Mouse (Mus musculus) forebrain, embryonic 13.5 days (tissue): ENCODE data around the gene Immp2l. TPM values are rescaled to one million over a fixed set of nuclear protein-coding genes. Genes with fewer than 3 reads are reported as not detected.

Experiments used
- ATAC-seq: fragments of 200-750 bp; cut with Nextera tagmentation; 2 replicates; pipeline ENCODE4 v1.8.0; 2017
- H3K27ac ChIP-seq: fragments of 300-500 bp; sonication (generic); 2 replicates; pipeline ENCODE4 v1.5.1; 2015; ENCODE audit warnings: inconsistent platforms, mild to moderate bottlenecking, moderate library complexity
- H3K27me3 ChIP-seq: fragments of 300-500 bp; sonication (generic); 2 replicates; pipeline ENCODE4 v1.6.1; 2015; ENCODE audit warnings: mild to moderate bottlenecking, inconsistent platforms
- H3K36me3 ChIP-seq: fragments of 300-500 bp; sonication (generic); 2 replicates; pipeline ENCODE4 v1.6.1; 2015; ENCODE audit warnings: mild to moderate bottlenecking, inconsistent platforms; ENCODE audit not compliant: poor library complexity, severe bottlenecking
- H3K4me1 ChIP-seq: fragments of 300-500 bp; sonication (generic); 2 replicates; pipeline ENCODE4 v1.6.1; 2015; ENCODE audit warnings: inconsistent platforms
- H3K4me2 ChIP-seq: fragments of 300-500 bp; sonication (generic); 2 replicates; pipeline ENCODE4 v1.6.1; 2015; ENCODE audit warnings: inconsistent platforms, mild to moderate bottlenecking, moderate library complexity
- H3K4me3 ChIP-seq: fragments of 300-500 bp; sonication (generic); 2 replicates; pipeline ENCODE4 v1.5.1; 2015; ENCODE audit warnings: mild to moderate bottlenecking, inconsistent platforms
- H3K9ac ChIP-seq: fragments of 300-500 bp; sonication (generic); 2 replicates; pipeline ENCODE4 v1.6.1; 2015; ENCODE audit warnings: mild to moderate bottlenecking, inconsistent platforms
- H3K9me3 ChIP-seq: fragments of 300-500 bp; sonication (generic); replicated peaks from 2 replicates; pipeline ENCODE4 v1.6.1; 2016; ENCODE audit warnings: inconsistent platforms
- WGBS: fragments of 180-500 bp; shearing (Covaris S2); methylation state at CpG from one replicate; pipeline ENCODE4 v1.1.7; 2015; 5-methylcytosine and 5-hydroxymethylcytosine counted together
- polyA plus RNA-seq: library from polyadenylated mRNA; unstranded; fragments of >200 nt; fragmentation: Nextera tagmentation; extraction: Ambion mirVana; gene quantifications from 2 replicates; pipeline ENCODE4 v1.2.1, GENCODE M21; 2015

Gene Immp2l
- polyA plus RNA-seq, 1 experiment from 2014 or later, result 5.3 TPM

GRCm38 (mm10) chr12:41215186-41215585, 191.3 kb downstream of the Immp2l start:
- Histone ChIP-seq H3K4me2 (no peak overlapping the region), H3K36me3 (no peaks in the 10 kb centered on the region), H3K27me3 (no peaks in the 10 kb centered on the region), H3K4me3 (no peak overlapping the region), H3K27ac (no peak overlapping the region), H3K4me1 (no peaks in the 10 kb centered on the region), H3K9ac (no peak overlapping the region), H3K9me3 (no peaks in the 10 kb centered on the region)
- no peak for ATAC-seq
- WGBS, result 72% methylated on average over 1 of the region's 1 CpGs

GRCm38 (mm10) chr12:41221893-41222292, 198.0 kb downstream of the Immp2l start:
- Histone ChIP-seq H3K4me2 (no peak overlapping the region), H3K9ac (no peak overlapping the region), H3K4me3 (no peak overlapping the region), H3K27me3 (no peaks in the 10 kb centered on the region), H3K27ac (no peak overlapping the region), H3K36me3 (no peaks in the 10 kb centered on the region), H3K9me3 (no peaks in the 10 kb centered on the region), H3K4me1 (no peaks in the 10 kb centered on the region)
- 75% methylated on average over 3 of the region's 3 CpGs for WGBS
- ATAC-seq, result no peak

- 71% methylated on average over 1 of the region's 1 CpGs for WGBS
- Histone ChIP-seq H3K9me3 (no peaks in the 10 kb centered on the region), H3K27ac (no peak overlapping the region), H3K4me2 (no peak overlapping the region), H3K4me3 (no peak overlapping the region), H3K4me1 (no peaks in the 10 kb centered on the region), H3K27me3 (no peaks in the 10 kb centered on the region), H3K36me3 (no peaks in the 10 kb centered on the region), H3K9ac (no peak overlapping the region)
- no peak for ATAC-seq
Measured at GRCm38 (mm10) chr12:41223686-41224085, 199.8 kb downstream of the Immp2l start.

GRCm38 (mm10) chr12:41224538-41224937, 200.6 kb downstream of the Immp2l start:
- 49% methylated on average over 4 of the region's 4 CpGs for WGBS
- Histone ChIP-seq H3K27ac (no peak overlapping the region), H3K4me2 (no peak overlapping the region), H3K27me3 (no peaks in the 10 kb centered on the region), H3K9me3 (no peaks in the 10 kb centered on the region), H3K4me1 (no peaks in the 10 kb centered on the region), H3K4me3 (no peak overlapping the region), H3K36me3 (no peaks in the 10 kb centered on the region), H3K9ac (no peak overlapping the region)
- no peak for ATAC-seq

- Histone ChIP-seq H3K4me2 (no peak overlapping the region), H3K36me3 (no peaks in the 10 kb centered on the region), H3K27me3 (no peaks in the 10 kb centered on the region), H3K27ac (no peak overlapping the region), H3K4me3 (no peak overlapping the region), H3K9me3 (no peaks in the 10 kb centered on the region), H3K4me1 (no peaks in the 10 kb centered on the region), H3K9ac (no peak overlapping the region)
- ATAC-seq, result no peak
- 40% methylated on average over 2 of the region's 2 CpGs for WGBS
Measured at GRCm38 (mm10) chr12:41231966-41232365, 208.1 kb downstream of the Immp2l start.

GRCm38 (mm10) chr12:41237880-41238279, 214.0 kb downstream of the Immp2l start:
- WGBS, result 85% methylated on average over 3 of the region's 3 CpGs
- Histone ChIP-seq H3K9me3 (no peaks in the 10 kb centered on the region), H3K9ac (no peak overlapping the region), H3K36me3 (no peaks in the 10 kb centered on the region), H3K4me2 (no peak overlapping the region), H3K27me3 (no peaks in the 10 kb centered on the region), H3K27ac (no peak overlapping the region), H3K4me3 (no peak overlapping the region), H3K4me1 (no peaks in the 10 kb centered on the region)
- ATAC-seq, result no peak

GRCm38 (mm10) chr12:41241221-41241620, 217.3 kb downstream of the Immp2l start:
- no peak for ATAC-seq
- Histone ChIP-seq H3K36me3 (no peaks in the 10 kb centered on the region), H3K4me3 (no peak overlapping the region), H3K27ac (no peak overlapping the region), H3K4me2 (no peak overlapping the region), H3K27me3 (no peaks in the 10 kb centered on the region), H3K4me1 (no peaks in the 10 kb centered on the region), H3K9ac (no peak overlapping the region), H3K9me3 (no peaks in the 10 kb centered on the region)
- WGBS, result 87% methylated on average over 2 of the region's 2 CpGs

GRCm38 (mm10) chr12:41248254-41248653, 224.4 kb downstream of the Immp2l start:
- Histone ChIP-seq H3K27me3 (no peaks in the 10 kb centered on the region), H3K9ac (no peak overlapping the region), H3K4me1 (peaks cover 3% of the 10 kb centered on the region; the same call in 1 of the 2 replicates), H3K27ac (no peak overlapping the region), H3K4me2 (no peak overlapping the region), H3K36me3 (no peaks in the 10 kb centered on the region), H3K9me3 (no peaks in the 10 kb centered on the region), H3K4me3 (no peak overlapping the region)
- ATAC-seq, result no peak
- 98% methylated on average over 1 of the region's 1 CpGs for WGBS

GRCm38 (mm10) chr12:41250123-41250522, 226.2 kb downstream of the Immp2l start:
- ATAC-seq, result no peak

GRCm38 (mm10) chr12:41257905-41258304, 234.0 kb downstream of the Immp2l start:
- no peak overlapping the region for H3K4me3 ChIP-seq
- H3K4me2 ChIP-seq, result no peak overlapping the region
- 27% methylated on average over 2 of the region's 2 CpGs for WGBS
- H3K9ac ChIP-seq, result no peak overlapping the region
- H3K36me3 ChIP-seq, result no peaks in the 10 kb centered on the region
- no peaks in the 10 kb centered on the region for H3K9me3 ChIP-seq
- H3K4me1 ChIP-seq, result no peaks in the 10 kb centered on the region
- H3K27ac ChIP-seq, result no peak overlapping the region
- H3K27me3 ChIP-seq, result no peaks in the 10 kb centered on the region
- no peak for ATAC-seq

More at GRCm38 (mm10) chr12:41250123-41250522, 226.2 kb downstream of the Immp2l start:
- H3K4me1 ChIP-seq, result peaks cover 3% of the 10 kb centered on the region; the same call in 1 of the 2 replicates
- no peak overlapping the region for H3K4me3 ChIP-seq
- no peak overlapping the region for H3K4me2 ChIP-seq
- H3K27ac ChIP-seq, result no peak overlapping the region
- H3K36me3 ChIP-seq, result no peaks in the 10 kb centered on the region
- WGBS, result 90% methylated on average over 3 of the region's 3 CpGs
- no peaks in the 10 kb centered on the region for H3K27me3 ChIP-seq
- H3K9ac ChIP-seq, result no peak overlapping the region
- no peaks in the 10 kb centered on the region for H3K9me3 ChIP-seq

- Histone ChIP-seq H3K9ac (no peak overlapping the region), H3K4me3 (no peak overlapping the region), H3K36me3 (no peaks in the 10 kb centered on the region), H3K4me2 (no peak overlapping the region), H3K9me3 (no peaks in the 10 kb centered on the region), H3K27ac (no peak overlapping the region), H3K27me3 (no peaks in the 10 kb centered on the region), H3K4me1 (no peaks in the 10 kb centered on the region)
- no peak for ATAC-seq
- 76% methylated on average over 2 of the region's 2 CpGs for WGBS
Measured at GRCm38 (mm10) chr12:41259608-41260007, 235.7 kb downstream of the Immp2l start.

- Histone ChIP-seq H3K27ac (no peak overlapping the region), H3K36me3 (no peaks in the 10 kb centered on the region), H3K27me3 (no peaks in the 10 kb centered on the region), H3K9me3 (no peaks in the 10 kb centered on the region; the same call in 1 of the 2 replicates), H3K4me1 (no peaks in the 10 kb centered on the region), H3K9ac (no peak overlapping the region), H3K4me2 (no peak overlapping the region), H3K4me3 (no peak overlapping the region)
- 92% methylated on average over 8 of the region's 8 CpGs for WGBS
- peak; percentile 55; the same call in 1 of the 2 replicates for ATAC-seq
Measured at GRCm38 (mm10) chr12:41274136-41274535, 250.2 kb downstream of the Immp2l start.

GRCm38 (mm10) chr12:41275361-41275760, 251.5 kb downstream of the Immp2l start:
- Histone ChIP-seq H3K4me2 (no peak overlapping the region), H3K4me1 (no peaks in the 10 kb centered on the region), H3K9me3 (no peaks in the 10 kb centered on the region; the same call in 1 of the 2 replicates), H3K27me3 (no peaks in the 10 kb centered on the region), H3K36me3 (no peaks in the 10 kb centered on the region), H3K9ac (no peak overlapping the region), H3K4me3 (no peak overlapping the region), H3K27ac (no peak overlapping the region)
- 35% methylated on average over 3 of the region's 3 CpGs for WGBS
- no peak for ATAC-seq
